ENCODE assay signal across 29 mouse cellular contexts in the genomic region with DNA sequence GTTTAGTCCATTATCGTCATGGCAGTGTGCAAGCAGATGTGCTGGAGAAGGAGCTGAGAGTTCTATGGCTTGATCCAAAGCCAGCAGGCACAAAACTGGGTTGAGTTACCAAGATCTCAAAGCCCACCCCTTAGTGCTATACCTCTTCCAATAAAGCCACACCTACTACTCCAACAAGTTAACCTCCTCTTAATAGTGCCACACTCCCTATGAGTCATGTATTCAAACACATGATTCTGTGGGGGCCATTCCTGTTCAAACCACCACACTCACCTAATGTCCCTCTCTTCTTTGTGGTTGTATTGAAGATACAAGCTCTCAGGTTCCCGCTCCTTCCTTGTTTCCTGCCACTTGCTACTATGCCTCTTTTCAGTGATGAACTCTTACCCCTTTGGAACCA. TPM values are rescaled to one million over a fixed set of nuclear protein-coding genes. Genes with fewer than 3 reads are reported as not detected.
A peak's percentile ranks its signal among the peaks of the same experiment; 100 is the strongest.
DNase-seq lines count a peak whose midpoint lies in the region; ATAC-seq and TF ChIP-seq lines count a peak whose summit lies in the region.
"Had no signal": no experiment of that assay in that cellular context is flagged by ENCODE, and none has a peak within 500 bp of the region (broad histone marks: within the 10 kb centered on the region; RNA-seq: fewer than 3 reads in every experiment).

No protein-coding gene starts in this region.

- no peaks in the 10 kb centered on the region for H3K27me3 ChIP-seq in MEL (ENCODE audit: control insufficient read depth in 1 of 2, insufficient read depth in 2 of 2, low read length in 2 of 2)
- H3K27me3 ChIP-seq in intestine, postnatal 0 days (replicated peaks; ENCODE audit: control insufficient read depth, insufficient read depth, low read length): no peaks in the 10 kb centered on the region
- no peaks in the 10 kb centered on the region for H3K27me3 ChIP-seq in stomach, embryonic 15.5 days (replicated peaks)
- H3K27me3 ChIP-seq: embryonic facial prominence, embryonic 15.5 days; heart, embryonic 15.5 days; hindbrain, embryonic 13.5 days had no signal

- WGBS in intestine, postnatal 0 days: 49% methylated on average over 2 of the region's 2 CpGs
- 81% methylated on average over 2 of the region's 2 CpGs for WGBS in stomach, embryonic 15.5 days

- H3K9me3 ChIP-seq in MEL (replicated peaks; ENCODE audit: insufficient read depth, low read length): no peaks in the 10 kb centered on the region
- no peaks in the 10 kb centered on the region for H3K9me3 ChIP-seq in intestine, postnatal 0 days (ENCODE audit: control insufficient read depth)
- H3K9me3 ChIP-seq in stomach, embryonic 15.5 days: no peaks in the 10 kb centered on the region
- H3K9me3 ChIP-seq: embryonic facial prominence, embryonic 15.5 days; forebrain, embryonic 10.5 days; heart, embryonic 15.5 days; hindbrain, embryonic 13.5 days had no signal

- 0 out of 2 replicates have a peak overlapping the region, but pooled peaks have one; percentile 13 for H3K4me2 ChIP-seq in intestine, postnatal 0 days (replicated peaks; ENCODE audit: low read depth)
- H3K4me2 ChIP-seq in stomach, embryonic 15.5 days: no peak overlapping the region
- H3K4me2 ChIP-seq: embryonic facial prominence, embryonic 15.5 days; heart, embryonic 11.5 days; heart, embryonic 15.5 days; hindbrain, embryonic 13.5 days had no signal

- H3K27ac ChIP-seq in MEL (ENCODE audit: control insufficient read depth, low read depth, low read length): no peak overlapping the region
- H3K27ac ChIP-seq in intestine, postnatal 0 days (ENCODE audit: low read depth, low read length): no peak overlapping the region
- H3K27ac ChIP-seq in stomach, embryonic 15.5 days: no peak overlapping the region
- H3K27ac ChIP-seq: embryonic facial prominence, embryonic 15.5 days; forebrain, embryonic 10.5 days; gastrocnemius, adult 2 months; heart, embryonic 15.5 days; hindbrain, embryonic 13.5 days had no signal

- no peak for TF ChIP-seq RAD21 in MEL (IDR thresholded peaks at IDR 0.05; ENCODE audit: low read depth, low read length)

- TF ChIP-seq EP300 in MEL (IDR thresholded peaks at IDR 0.05; ENCODE audit: low read depth in 1 of 2, low read length in 2 of 2): peak in 1 of 2 experiments; percentile 8; a peak in 1 of 4 replicates

- H3K4me1 ChIP-seq in MEL (ENCODE audit: control insufficient read depth in 1 of 2, insufficient read depth in 2 of 2, low read length in 2 of 2): peaks cover 10 to 16% of the 10 kb centered on the region in 2 experiments
- H3K4me1 ChIP-seq in intestine, postnatal 0 days (replicated peaks; ENCODE audit: control insufficient read depth, insufficient read depth, low read length): no peaks in the 10 kb centered on the region
- H3K4me1 ChIP-seq in stomach, embryonic 15.5 days: no peaks in the 10 kb centered on the region
- H3K4me1 ChIP-seq: embryonic facial prominence, embryonic 15.5 days; forebrain, embryonic 10.5 days; heart, embryonic 15.5 days; hindbrain, embryonic 13.5 days had no signal

- H3K36me3 ChIP-seq in MEL (ENCODE audit: control insufficient read depth in 1 of 2, insufficient read depth in 2 of 2, low read length in 2 of 2): peaks cover 9 to 32% of the 10 kb centered on the region in 2 experiments
- no peaks in the 10 kb centered on the region for H3K36me3 ChIP-seq in intestine, postnatal 0 days (ENCODE audit: control insufficient read depth, insufficient read depth)
- no peaks in the 10 kb centered on the region for H3K36me3 ChIP-seq in stomach, embryonic 15.5 days
- H3K36me3 ChIP-seq: embryonic facial prominence, embryonic 15.5 days; forebrain, embryonic 10.5 days; heart, embryonic 15.5 days had no signal

- H3K79me2 ChIP-seq in MEL (ENCODE audit: control insufficient read depth, insufficient read depth, low read length, poor library complexity): peaks cover 42% of the 10 kb centered on the region

- DNase-seq in 3T3-L1 (ENCODE audit: low read depth, low spot score) (peak; percentile 77), MEL (ENCODE audit: low read depth, low spot score) (peak; percentile 52)
- no peak for DNase-seq in adrenal gland, postnatal 4 days (ENCODE audit: low spot score in 2 of 2)
- no peak for DNase-seq in kidney, postnatal 36 days
- no peak for DNase-seq in gastrocnemius, postnatal 4 days (ENCODE audit: low spot score in 2 of 2)
- DNase-seq in B cell, adult 2 months: no peak
- DNase-seq: adrenal gland, postnatal 14 days; cerebellum, adult 18-20 months; cerebellum, postnatal 10 days; embryo, embryonic 11 days; gastrocnemius, adult 2 months; gastrocnemius, postnatal 36 days; heart, adult 18-20 months; heart, postnatal 14 days; kidney, adult 11 months had no signal

- no peak for TF ChIP-seq POLR2A in MEL (IDR thresholded peaks at IDR 0.05; ENCODE audit: control insufficient read depth in 1 of 2, insufficient read depth in 1 of 2, low read depth in 1 of 2, low read length in 2 of 2, poor library complexity in 1 of 2)

- H3K9ac ChIP-seq in MEL (ENCODE audit: control insufficient read depth, low read depth, low read length, poor library complexity, severe bottlenecking): no peak overlapping the region
- no peak overlapping the region for H3K9ac ChIP-seq in intestine, postnatal 0 days (ENCODE audit: low read depth, low read length)
- no peak overlapping the region for H3K9ac ChIP-seq in stomach, embryonic 15.5 days
- H3K9ac ChIP-seq: embryonic facial prominence, embryonic 15.5 days; heart, embryonic 15.5 days; hindbrain, embryonic 13.5 days had no signal

- ATAC-seq in intestine, postnatal 0 days: peak; percentile 73
- ATAC-seq in stomach, embryonic 15.5 days (ENCODE audit: insufficient read depth, low FRiP score, low read depth): peak; percentile 65; the same call in 1 of the 2 replicates
- ATAC-seq: activated CD4-positive, CD25-positive, alpha-beta regulatory T cell, adult 4 months; forebrain, embryonic 14.5 days had no signal

- TF ChIP-seq CTCF in MEL (IDR thresholded peaks at IDR 0.05 in 2 of 3, conservative IDR thresholded peaks at IDR 0.05 in 1 of 3; ENCODE audit: control insufficient read depth in 1 of 3, insufficient read depth in 1 of 3, low read depth in 2 of 3, low read length in 3 of 3, poor library complexity in 1 of 3, severe bottlenecking in 1 of 3): no peak
- TF ChIP-seq CTCF in intestine, postnatal 0 days (IDR thresholded peaks at IDR 0.05; ENCODE audit: low read depth): no peak

- H3K4me3 ChIP-seq in MEL (ENCODE audit: control insufficient read depth in 1 of 2, insufficient read depth in 1 of 2, low read depth in 2 of 2, low read length in 2 of 2): no peak overlapping the region
- H3K4me3 ChIP-seq in intestine, postnatal 0 days (ENCODE audit: low read depth, low read length): no peak overlapping the region
- no peak overlapping the region for H3K4me3 ChIP-seq in stomach, embryonic 15.5 days (replicated peaks)
- H3K4me3 ChIP-seq: embryonic facial prominence, embryonic 15.5 days; erythroblast, embryonic 14.5 days; forebrain, embryonic 10.5 days; gastrocnemius, adult 2 months; heart, embryonic 15.5 days; hindbrain, embryonic 13.5 days had no signal

TF ChIP-seq in MEL, 35 proteins besides CTCF, POLR2A, EP300 and RAD21:
- TF ChIP-seq ETS1 (IDR thresholded peaks at IDR 0.05; ENCODE audit: low read depth, low read length) (0 out of 2 replicates have a peak, but pooled peaks have one; percentile 30), MYC (IDR thresholded peaks at IDR 0.05; ENCODE audit: low read depth, low read length) (no peak)

RNA-seq across cellular contexts. Expression of gene Esyt2, which starts 18.9 kb away (rescaled TPM):
- total RNA-seq in MEL (2012; rRNA removed): 43.2 and 47.5 TPM in 2 replicates
- polyA plus RNA-seq in MEL (2012; ENCODE audit: insufficient read depth in 1 of 2, insufficient read length in 2 of 2, low read depth in 1 of 2, low replicate concordance in 2 of 2, missing spikeins in 1 of 2): 10 to 100 TPM; 45.3 to 77.7 TPM
- 14.1 and 14.9 TPM in 2 replicates for polyA plus RNA-seq in intestine, postnatal 0 days (2015; fragmentation: Nextera tagmentation; extraction: Ambion mirVana)
- polyA plus RNA-seq in stomach, embryonic 15.5 days (2015; fragmentation: Nextera tagmentation; extraction: Ambion mirVana): 28.4 and 29.9 TPM in 2 replicates
- 10 to 100 TPM; 44.7 to 53.2 TPM for total RNA-seq in adrenal gland, postnatal 4 days (2021)
- 10 to 100 TPM; 34.4 to 41.6 TPM for total RNA-seq in gastrocnemius, postnatal 4 days (2021)

RNA-seq across cellular contexts. Expression of gene Gm11027, which starts 24.7 kb away (rescaled TPM):
- total RNA-seq in MEL (2012; rRNA removed): not detected in 2 replicates
- not detected for polyA plus RNA-seq in MEL (2012; ENCODE audit: insufficient read depth in 1 of 2, insufficient read length in 2 of 2, low read depth in 1 of 2, low replicate concordance in 2 of 2, missing spikeins in 1 of 2)
- polyA plus RNA-seq in intestine, postnatal 0 days (2015; fragmentation: Nextera tagmentation; extraction: Ambion mirVana): not detected in 2 replicates
- polyA plus RNA-seq in stomach, embryonic 15.5 days (2015; fragmentation: Nextera tagmentation; extraction: Ambion mirVana): not detected in 2 replicates
- total RNA-seq in adrenal gland, postnatal 4 days (2021): not detected
- not detected for total RNA-seq in gastrocnemius, postnatal 4 days (2021)
- total RNA-seq: adrenal gland, adult 18-20 months; adrenal gland, postnatal 14 days; ES-E14; gastrocnemius, adult 2 months; gastrocnemius, postnatal 36 days; heart, adult 18-20 months; heart, postnatal 14 days; hematopoietic stem cell, adult 5-6 weeks had no signal
- polyA plus RNA-seq: activated CD4-positive, CD25-positive, alpha-beta regulatory T cell, adult 4 months; embryonic facial prominence, embryonic 11.5 days; embryonic facial prominence, embryonic 15.5 days; erythroblast, embryonic 14.5 days; forebrain, embryonic 10.5 days; forebrain, embryonic 14.5 days; heart, embryonic 11.5 days; heart, embryonic 15.5 days; hindbrain, embryonic 13.5 days had no signal

RNA-seq across cellular contexts. Expression of gene Wdr60, which starts 37.1 kb away (rescaled TPM):
- total RNA-seq in MEL (2012; rRNA removed): 18.3 and 19.8 TPM in 2 replicates
- polyA plus RNA-seq in MEL (2012; ENCODE audit: insufficient read depth in 1 of 2, insufficient read length in 2 of 2, low read depth in 1 of 2, low replicate concordance in 2 of 2, missing spikeins in 1 of 2): 10 to 100 TPM in 1 of 2 experiments, not detected in 1; 21.0 TPM
- polyA plus RNA-seq in intestine, postnatal 0 days (2015; fragmentation: Nextera tagmentation; extraction: Ambion mirVana): 4.4 and 6.5 TPM in 2 replicates
- 17.9 and 23.1 TPM in 2 replicates for polyA plus RNA-seq in stomach, embryonic 15.5 days (2015; fragmentation: Nextera tagmentation; extraction: Ambion mirVana)
- total RNA-seq in adrenal gland, postnatal 4 days (2021): 10 to 100 TPM; 11.1 to 12.1 TPM
- total RNA-seq in gastrocnemius, postnatal 4 days (2021): 10 to 100 TPM in 1 of 2 experiments, 1 to 10 TPM in 1; 9.2 to 10.2 TPM

Comparison
In these comparisons a context has a peak if more than half of its experiments do, and no peak if none do; other contexts are left out.
1. DNase-seq: peak in 3T3-L1 (single experiment) and MEL (single experiment); none in adrenal gland, postnatal 4 days (0 of 2), kidney, postnatal 36 days (0 of 2), gastrocnemius, postnatal 4 days (0 of 2) and B cell, adult 2 months (0 of 2).